Mouse (Mus musculus) heart, adult 9 months (tissue): Measurements from ENCODE around the gene Ip6k3.

Experiments used
- DNase-seq, 2 experiments: peaks; one replicate each; pipeline ENCODE4 v3.0.0; 2022; ENCODE audit warnings: low spot score in 2 of 2

Gene Ip6k3

GRCm38 (mm10) chr17:27182401-27182800, 14.8 kb upstream of the Ip6k3 start:
- no peak for DNase-seq

GRCm38 (mm10) chr17:27181666-27182065, 14.1 kb upstream of the Ip6k3 start:
- peak in 1 of 2 experiments; percentile 39 for DNase-seq

GRCm38 (mm10) chr17:27179681-27180280, 12.2 kb upstream of the Ip6k3 start:
- no peak for DNase-seq

- no peak for DNase-seq
Measured at GRCm38 (mm10) chr17:27178427-27179177, 11.0 kb upstream of the Ip6k3 start.

GRCm38 (mm10) chr17:27178019-27178418, 10.4 kb upstream of the Ip6k3 start:
- DNase-seq, result no peak

GRCm38 (mm10) chr17:27176754-27177153, 9.2 kb upstream of the Ip6k3 start:
- DNase-seq, result no peak

GRCm38 (mm10) chr17:27176287-27176686, 8.7 kb upstream of the Ip6k3 start:
- DNase-seq, result no peak

GRCm38 (mm10) chr17:27175196-27175874, 7.7 kb upstream of the Ip6k3 start:
- DNase-seq, result no peak

- DNase-seq, result peak in 1 of 2 experiments; percentile 46
Measured at GRCm38 (mm10) chr17:27173715-27174114, 6.1 kb upstream of the Ip6k3 start.

- no peak for DNase-seq
Measured at GRCm38 (mm10) chr17:27172459-27172858, 4.9 kb upstream of the Ip6k3 start.

- no peak for DNase-seq
Measured at GRCm38 (mm10) chr17:27171121-27171520, 3.5 kb upstream of the Ip6k3 start.

GRCm38 (mm10) chr17:27169952-27170695, 2.5 kb upstream of the Ip6k3 start:
- no peak for DNase-seq

- no peak for DNase-seq
Measured at GRCm38 (mm10) chr17:27168569-27168968, 974 bp upstream of the Ip6k3 start.

GRCm38 (mm10) chr17:27166901-27167300, 694 bp downstream of the Ip6k3 start:
- DNase-seq, result no peak

GRCm38 (mm10) chr17:27165054-27165773, 2.4 kb downstream of the Ip6k3 start:
- no peak for DNase-seq

GRCm38 (mm10) chr17:27160905-27161304, 6.7 kb downstream of the Ip6k3 start:
- peak; percentile 74 to 85 for DNase-seq

GRCm38 (mm10) chr17:27159169-27159568, 8.4 kb downstream of the Ip6k3 start:
- DNase-seq, result no peak

GRCm38 (mm10) chr17:27158439-27158838, 9.2 kb downstream of the Ip6k3 start:
- peak; percentile 51 to 59 for DNase-seq

GRCm38 (mm10) chr17:27155752-27156151, 11.8 kb downstream of the Ip6k3 start:
- no peak for DNase-seq

- DNase-seq, result no peak
Measured at GRCm38 (mm10) chr17:27154881-27155280, 12.7 kb downstream of the Ip6k3 start.

GRCm38 (mm10) chr17:27154256-27154655, 13.3 kb downstream of the Ip6k3 start:
- peak; percentile 61 to 79 for DNase-seq
